Mouse (Mus musculus) brain, embryonic 14.5 days (tissue): ENCODE data around the gene Pdik1l.

Experiments
- CTCF ChIP-seq: fragments of 200-500 bp; IDR thresholded peaks from 2 replicates; pipeline ENCODE4 v1.5.1; 2012; ENCODE audit warnings: inconsistent platforms, mild to moderate bottlenecking, moderate library complexity, borderline replicate concordance; ENCODE audit not compliant: insufficient read depth, insufficient read length; ENCODE audit errors: extremely low read depth
- POLR2A ChIP-seq: fragments of 200-500 bp; IDR thresholded peaks from 2 replicates; pipeline ENCODE4 v1.6.1; 2012; ENCODE audit warnings: mild to moderate bottlenecking, inconsistent platforms, borderline replicate concordance; ENCODE audit not compliant: poor library complexity, insufficient read depth, insufficient read length, severe bottlenecking; ENCODE audit errors: extremely low read depth

GRCm38 (mm10) chr4:134293061-134293691, 5.5 kb upstream of the Pdik1l start:
- no peak for TF ChIP-seq CTCF
- TF ChIP-seq POLR2A: no peak
